Mouse (Mus musculus) kidney, embryonic 14.5 days (tissue): ENCODE measurements around the gene Kctd15. TPM values are rescaled to one million over a fixed set of nuclear protein-coding genes. Genes with fewer than 3 reads are reported as not detected.

Experiments used
- ATAC-seq: fragments of 200-750 bp; cut with Nextera tagmentation; 2 replicates; pipeline ENCODE4 v1.8.0; 2017; ENCODE audit warnings: moderate number of reproducible peaks, mild to moderate bottlenecking, moderate TSS enrichment, moderate library complexity; ENCODE audit not compliant: low FRiP score, low TSS enrichment
- H3K27ac ChIP-seq: fragments of 300-500 bp; sonication (generic); 2 replicates; pipeline ENCODE4 v1.5.1; 2014; ENCODE audit warnings: low read depth, mild to moderate bottlenecking, low read length, moderate library complexity, mixed read lengths
- H3K27me3 ChIP-seq: fragments of 300-500 bp; sonication (generic); 2 replicates; pipeline ENCODE4 v1.6.1; 2014; ENCODE audit warnings: mild to moderate bottlenecking, low read length; ENCODE audit not compliant: control insufficient read depth, insufficient read depth
- H3K36me3 ChIP-seq: fragments of 300-500 bp; sonication (generic); 2 replicates; pipeline ENCODE4 v1.6.1; 2014; ENCODE audit warnings: low read length, mixed read lengths; ENCODE audit not compliant: control insufficient read depth, insufficient read depth
- H3K4me1 ChIP-seq: fragments of 300-500 bp; sonication (generic); 2 replicates; pipeline ENCODE4 v1.6.1; 2014; ENCODE audit warnings: low read length, mixed read lengths; ENCODE audit not compliant: control insufficient read depth, insufficient read depth
- H3K4me2 ChIP-seq: fragments of 300-500 bp; sonication (generic); replicated peaks from 2 replicates; pipeline ENCODE4 v1.6.1; 2014; ENCODE audit warnings: low read depth, mild to moderate bottlenecking, low read length
- H3K4me3 ChIP-seq: fragments of 300-500 bp; sonication (generic); 2 replicates; pipeline ENCODE4 v1.5.1; 2014; ENCODE audit warnings: mild to moderate bottlenecking, low read length
- H3K9ac ChIP-seq: fragments of 300-500 bp; sonication (generic); 2 replicates; pipeline ENCODE4 v1.6.1; 2014; ENCODE audit warnings: low read depth, mild to moderate bottlenecking, low read length, moderate library complexity
- H3K9me3 ChIP-seq: fragments of 300-500 bp; sonication (generic); 2 replicates; pipeline ENCODE4 v1.6.1; 2016; ENCODE audit warnings: low read length; ENCODE audit not compliant: control insufficient read depth
- WGBS: fragments of 180-500 bp; shearing (Covaris S2); extraction: QIAGEN DNeasy Blood & Tissue Kit; methylation state at CpG from one replicate; pipeline ENCODE4 v1.1.7; 2014; 5-methylcytosine and 5-hydroxymethylcytosine counted together
- polyA plus RNA-seq: library from polyadenylated mRNA; unstranded; fragments of >200 nt; fragmentation: Nextera tagmentation; extraction: Ambion mirVana; gene quantifications from 2 replicates; pipeline ENCODE4 v1.2.1, GENCODE M21; 2014

The Kctd15 gene
- polyA plus RNA-seq, 1 experiment from 2014 or later = 15.7 TPM

DNA sequence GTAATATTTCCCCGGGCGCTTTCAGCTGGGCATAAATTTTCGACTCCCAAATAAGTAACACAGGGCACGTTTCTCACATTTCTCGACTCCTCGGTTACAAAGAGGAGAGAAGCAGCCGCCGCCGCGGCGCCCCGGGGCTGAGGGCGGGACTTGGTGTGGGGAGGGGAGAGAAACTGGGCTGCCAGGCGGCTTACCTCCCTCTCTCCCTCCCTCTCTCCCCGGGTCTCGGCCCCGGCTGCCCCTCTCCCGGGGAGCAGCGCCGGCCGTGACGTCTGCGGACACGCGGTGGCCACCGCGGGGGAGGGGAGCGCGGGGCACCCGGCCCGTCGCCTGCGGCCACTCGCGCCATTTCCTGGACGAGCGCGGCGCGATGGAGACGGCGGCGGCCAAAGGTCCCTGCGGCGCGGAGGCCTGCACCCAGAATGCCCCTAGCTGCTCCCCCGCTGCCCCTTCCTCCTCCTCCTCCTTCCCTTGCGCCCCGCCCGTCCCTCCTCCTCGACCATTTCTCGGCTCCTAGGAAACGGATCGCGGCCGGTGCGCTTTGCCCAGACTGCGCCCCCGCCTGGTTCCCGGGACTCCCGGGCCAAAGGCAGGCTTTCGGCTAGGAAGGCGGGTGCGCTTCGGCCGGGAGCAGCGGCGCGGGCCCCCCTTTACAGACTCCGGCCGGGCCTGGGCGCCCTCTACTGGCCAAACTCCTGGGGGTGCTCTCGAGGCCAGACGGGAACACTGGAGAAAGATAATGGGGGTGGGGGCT lies 1.3 kb downstream of the Kctd15 start:
- ATAC-seq = peak; percentile 81
- H3K4me3 ChIP-seq = peak overlapping the region; percentile 88

DNA sequence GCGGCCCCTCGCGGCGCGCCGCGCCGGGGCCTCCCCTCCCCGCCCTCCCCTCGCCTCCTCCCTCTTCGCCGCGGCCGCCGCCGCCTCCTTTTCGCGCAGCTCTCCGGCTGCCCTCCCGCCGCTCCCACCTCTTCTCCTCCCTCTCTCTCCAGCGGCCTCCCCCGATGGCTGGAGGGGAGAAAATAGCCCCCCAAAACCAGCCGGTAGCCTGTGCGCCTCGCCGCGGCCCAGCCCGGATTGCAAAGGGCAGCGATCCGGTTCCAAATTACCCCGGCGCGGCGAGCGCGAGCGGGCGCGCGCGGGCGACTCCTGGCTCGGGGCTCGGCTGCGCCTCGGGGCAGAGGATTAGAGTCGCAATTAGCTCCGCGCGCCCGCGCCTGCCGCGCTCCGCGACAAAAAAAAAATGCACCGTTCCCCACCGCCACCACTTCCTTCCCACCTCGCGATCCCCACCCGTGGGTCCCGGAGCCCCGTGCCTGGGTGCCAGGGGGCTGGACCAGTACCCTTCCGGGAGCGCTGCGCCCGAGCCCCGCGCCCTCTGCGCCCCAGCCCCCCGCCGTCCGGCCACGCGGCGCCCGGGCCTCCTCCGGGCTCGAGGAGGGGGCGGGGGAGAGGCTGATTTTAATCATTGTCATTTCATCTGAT lies 2.0 kb downstream of the Kctd15 start:
- Histone ChIP-seq H3K4me1 (0 out of 2 replicates have a peak, but pooled peaks cover 6% of the 10 kb centered on the region), H3K4me2 (peak overlapping the region; percentile 77), H3K36me3 (peaks cover 10% of the 10 kb centered on the region), H3K9ac (peak overlapping the region; percentile 98), H3K9me3 (no peaks in the 10 kb centered on the region), H3K4me3 (peak overlapping the region; percentile 88), H3K27ac (peak overlapping the region; percentile 98), H3K27me3 (no peaks in the 10 kb centered on the region)
- WGBS = under 1% methylated on average over 57 of the region's 81 CpGs
- ATAC-seq = peak; percentile 61

More for the DNA sequence above, 1.3 kb downstream of the Kctd15 start:
- Histone ChIP-seq H3K9ac (peak overlapping the region; percentile 98), H3K4me2 (peak overlapping the region; percentile 77), H3K9me3 (no peaks in the 10 kb centered on the region), H3K27me3 (no peaks in the 10 kb centered on the region), H3K36me3 (peaks cover 3% of the 10 kb centered on the region; the same call in 1 of the 2 replicates), H3K27ac (peak overlapping the region; percentile 98), H3K4me1 (0 out of 2 replicates have a peak, but pooled peaks cover 6% of the 10 kb centered on the region)
- WGBS = under 1% methylated on average over 38 of the region's 74 CpGs

GRCm38 (mm10) chr7:34653731-34654440 lies 2.6 kb downstream of the Kctd15 start:
- peak overlapping the region; percentile 88 for H3K4me3 ChIP-seq
- no peaks in the 10 kb centered on the region for H3K27me3 ChIP-seq
- H3K27ac ChIP-seq = peak overlapping the region; percentile 98
- under 1% methylated on average over 59 of the region's 64 CpGs for WGBS
- H3K9me3 ChIP-seq = no peaks in the 10 kb centered on the region
- H3K4me1 ChIP-seq = 0 out of 2 replicates have a peak, but pooled peaks cover 6% of the 10 kb centered on the region
- peak overlapping the region; percentile 77 for H3K4me2 ChIP-seq
- ATAC-seq = peak; percentile 54
- H3K36me3 ChIP-seq = peaks cover 17% of the 10 kb centered on the region
- H3K9ac ChIP-seq = peak overlapping the region; percentile 98

DNA sequence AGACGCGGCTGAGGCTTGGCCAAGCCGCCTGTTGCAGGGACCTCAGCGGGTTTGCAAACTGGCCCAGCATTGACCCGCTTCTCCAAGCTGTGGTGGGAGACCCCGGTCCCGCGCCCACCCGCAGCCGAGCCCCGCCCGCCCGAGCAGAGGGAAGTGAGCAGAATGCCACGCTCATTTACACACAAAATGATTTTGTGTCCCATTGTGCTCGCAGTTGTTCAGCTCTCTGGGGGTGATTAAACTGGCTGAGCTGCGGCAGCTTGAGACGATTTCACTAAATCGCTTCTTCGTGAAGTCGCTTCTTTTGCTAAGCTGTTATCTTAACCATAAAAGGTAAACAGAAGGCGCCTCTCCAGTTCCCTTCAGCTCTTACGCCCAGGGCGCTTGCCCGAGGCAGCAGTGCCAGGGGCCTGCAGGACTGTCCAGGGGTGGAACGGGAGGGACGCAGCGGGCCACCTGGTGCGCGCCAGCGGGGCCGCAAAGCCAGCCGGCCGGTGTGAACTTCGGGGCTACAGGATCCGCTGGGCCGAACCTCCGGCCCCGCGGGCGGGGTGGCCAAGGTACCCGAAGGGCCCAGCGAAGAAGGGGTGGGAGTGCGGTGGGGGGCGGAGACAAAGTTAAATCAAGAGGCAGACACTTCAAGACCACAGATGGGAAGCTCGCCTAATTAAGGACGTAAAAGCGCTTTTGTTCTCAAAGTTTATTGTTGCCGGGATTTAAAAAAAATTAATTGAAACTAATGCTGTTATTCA lies 3.6 kb downstream of the Kctd15 start:
- no peaks in the 10 kb centered on the region for H3K27me3 ChIP-seq
- no peaks in the 10 kb centered on the region for H3K9me3 ChIP-seq
- WGBS = under 1% methylated on average over 48 of the region's 48 CpGs
- H3K36me3 ChIP-seq = peaks cover 27% of the 10 kb centered on the region
- ATAC-seq = no peak
- 0 out of 2 replicates have a peak, but pooled peaks cover 6% of the 10 kb centered on the region for H3K4me1 ChIP-seq
- H3K4me3 ChIP-seq = peak overlapping the region; percentile 88
- peak overlapping the region; percentile 98 for H3K9ac ChIP-seq
- H3K27ac ChIP-seq = peak overlapping the region; percentile 98
- peak overlapping the region; percentile 77 for H3K4me2 ChIP-seq

DNA sequence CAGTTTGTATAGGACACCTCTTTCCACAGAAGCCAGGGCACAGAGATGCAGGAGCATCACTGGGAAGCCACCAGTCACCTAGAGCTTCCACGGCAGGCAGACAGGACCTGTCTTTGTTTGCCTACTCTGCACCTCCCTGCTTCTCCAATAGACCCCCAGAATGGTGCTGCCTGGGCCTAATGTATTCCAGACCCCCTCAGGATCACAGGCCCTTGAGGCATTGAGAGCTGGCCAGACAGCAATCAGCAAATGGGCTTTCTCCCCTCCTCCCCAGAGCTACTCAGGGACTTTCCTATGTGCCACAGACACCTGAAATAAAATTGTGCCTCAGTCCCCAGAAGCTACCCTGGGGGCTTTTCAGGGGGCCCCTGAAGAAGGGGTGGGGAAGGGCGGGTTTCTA lies 5.2 kb downstream of the Kctd15 start:
- no peak for ATAC-seq
- H3K4me2 ChIP-seq = peak overlapping the region; percentile 77; the same call in 1 of the 2 replicates
- H3K27ac ChIP-seq = no peak overlapping the region; the same call in 1 of the 2 replicates
- H3K9me3 ChIP-seq = no peaks in the 10 kb centered on the region
- WGBS = 59% methylated on average over 2 of the region's 2 CpGs
- H3K9ac ChIP-seq = no peak overlapping the region
- H3K4me3 ChIP-seq = peak overlapping the region; percentile 0; the same call in 1 of the 2 replicates
- H3K27me3 ChIP-seq = no peaks in the 10 kb centered on the region
- H3K36me3 ChIP-seq = peaks cover 40% of the 10 kb centered on the region
- H3K4me1 ChIP-seq = 0 out of 2 replicates have a peak, but pooled peaks cover 6% of the 10 kb centered on the region

DNA sequence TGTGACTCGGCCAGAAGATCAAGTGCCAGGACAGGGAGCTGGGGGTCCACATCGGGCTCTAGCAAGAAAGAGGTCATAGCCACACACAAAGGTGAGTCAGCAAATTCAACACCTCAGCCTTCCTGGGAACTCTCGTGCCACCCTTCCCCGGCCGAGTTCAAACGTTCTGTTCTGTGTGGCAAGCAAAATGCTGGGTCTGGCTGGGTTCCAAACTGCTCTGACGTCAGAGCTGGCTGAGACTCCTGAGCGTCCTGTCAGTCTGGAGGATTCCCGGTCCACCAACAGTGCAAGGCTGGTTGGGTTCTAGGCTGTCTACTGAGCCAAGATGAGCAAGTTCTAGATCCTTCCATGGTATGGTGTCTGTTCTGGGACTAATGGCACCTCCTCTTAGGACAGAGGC lies 9.5 kb downstream of the Kctd15 start:
- Histone ChIP-seq H3K4me3 (no peak overlapping the region), H3K27ac (no peak overlapping the region), H3K9me3 (no peaks in the 10 kb centered on the region), H3K4me1 (0 out of 2 replicates have a peak, but pooled peaks cover 6% of the 10 kb centered on the region), H3K4me2 (no peak overlapping the region), H3K9ac (no peak overlapping the region), H3K36me3 (peaks cover 79% of the 10 kb centered on the region), H3K27me3 (no peaks in the 10 kb centered on the region)
- WGBS = 75% methylated on average over 9 of the region's 9 CpGs
- ATAC-seq = no peak

DNA sequence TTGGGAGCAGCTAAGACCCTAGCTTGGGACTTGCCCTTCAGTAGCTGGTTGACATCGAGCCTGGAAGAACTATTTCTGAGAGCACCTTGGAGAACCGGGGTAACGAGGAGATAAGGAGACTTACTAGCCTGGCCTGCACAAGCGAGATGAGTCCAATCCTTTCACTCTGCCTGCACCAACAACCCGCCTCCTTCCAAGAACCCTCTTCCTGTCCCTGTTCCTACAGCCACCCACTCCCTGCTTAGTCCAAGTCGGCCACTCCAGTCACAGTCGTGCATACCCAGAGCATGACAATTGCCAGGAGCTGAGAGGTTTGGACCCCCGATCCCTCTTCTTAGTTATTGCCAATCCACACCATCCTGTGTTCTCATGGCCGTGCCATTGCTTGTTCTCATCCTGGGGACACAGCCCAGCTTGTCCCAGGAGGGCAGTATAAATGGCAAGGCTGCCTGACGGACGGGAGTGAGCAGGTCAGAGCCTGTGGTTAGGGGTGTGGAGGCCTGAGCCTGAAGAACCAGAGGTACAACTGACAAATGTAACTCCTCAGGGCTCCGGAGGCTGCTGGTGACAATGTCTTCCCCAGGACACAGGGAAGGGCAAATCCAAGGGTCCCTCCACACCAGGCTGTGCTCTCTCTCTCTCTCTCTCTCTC lies 10.3 kb downstream of the Kctd15 start:
- Histone ChIP-seq H3K27ac (no peak overlapping the region), H3K9me3 (no peaks in the 10 kb centered on the region), H3K36me3 (peaks cover 86% of the 10 kb centered on the region), H3K9ac (no peak overlapping the region), H3K4me3 (no peak overlapping the region), H3K27me3 (no peaks in the 10 kb centered on the region), H3K4me2 (no peak overlapping the region), H3K4me1 (0 out of 2 replicates have a peak, but pooled peaks cover 2% of the 10 kb centered on the region)
- no peak for ATAC-seq
- 84% methylated on average over 12 of the region's 12 CpGs for WGBS

DNA sequence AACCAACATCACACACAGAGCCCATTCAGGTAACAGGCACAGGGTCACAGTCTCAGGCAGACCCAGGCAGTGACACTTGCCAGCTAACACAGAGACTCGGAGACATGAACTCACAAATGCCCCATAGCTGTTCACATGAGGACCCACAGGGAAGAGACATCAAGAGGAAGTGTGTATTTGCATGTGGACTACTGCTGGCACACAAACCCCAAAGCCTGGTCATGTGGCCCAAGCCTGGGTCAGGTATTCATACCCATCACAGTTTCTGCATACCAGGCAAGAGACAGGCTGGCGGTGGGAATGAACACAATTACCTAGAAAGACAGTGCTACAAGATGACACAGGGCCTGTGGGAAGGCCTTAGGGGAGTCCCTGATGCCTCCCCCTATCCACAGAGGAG lies 10.9 kb downstream of the Kctd15 start:
- Histone ChIP-seq H3K4me2 (no peak overlapping the region), H3K27me3 (no peaks in the 10 kb centered on the region), H3K4me3 (no peak overlapping the region), H3K36me3 (peaks cover 92% of the 10 kb centered on the region), H3K27ac (no peak overlapping the region), H3K4me1 (no peaks in the 10 kb centered on the region), H3K9me3 (no peaks in the 10 kb centered on the region), H3K9ac (no peak overlapping the region)
- 94% methylated on average over 2 of the region's 2 CpGs for WGBS
- ATAC-seq = no peak
